Mouse (Mus musculus): ENCODE results near the gene Mkrn1.
"Not testable (repeated sequence)": the region's sequence is repeated elsewhere in the genome, so short reads cannot be mapped to it uniquely, and the experiment has no call there.

DNA sequence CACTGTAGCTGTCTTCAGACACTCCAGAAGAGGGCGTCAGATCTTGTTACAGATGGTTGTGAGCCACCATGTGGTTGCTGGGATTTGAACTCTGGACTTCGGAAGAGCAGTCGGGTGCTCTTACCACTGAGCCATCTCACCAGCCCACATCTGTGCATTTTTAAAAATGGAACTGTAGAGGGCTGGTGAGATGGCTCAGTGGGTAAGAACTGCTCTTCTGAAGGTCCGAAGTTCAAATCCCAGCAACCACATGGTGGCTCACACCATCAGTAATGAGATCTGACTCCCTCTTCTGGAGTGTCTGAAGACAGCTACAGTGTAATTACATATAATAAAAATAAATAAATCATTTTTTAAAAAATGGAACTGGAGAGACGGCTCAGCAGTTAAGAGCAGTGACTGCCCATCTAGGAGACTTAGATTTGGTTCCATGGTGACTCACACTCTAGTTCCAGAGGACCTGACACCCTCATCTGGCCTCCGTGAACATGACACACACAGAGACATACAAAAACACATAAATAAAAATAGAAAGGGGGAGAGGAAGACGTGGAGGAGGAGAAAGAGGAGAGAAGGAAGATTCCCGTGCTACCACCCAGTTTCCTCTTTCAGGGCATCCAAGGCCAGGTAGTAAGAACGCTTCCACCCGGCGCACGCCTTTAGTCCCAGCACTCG, 42.0 kb downstream of the Mkrn1 start:
- TF ChIP-seq POLR2A (IDR thresholded peaks at IDR 0.05; ENCODE audit: borderline replicate concordance, extremely low read depth, low read depth, low read length); CTCF (IDR thresholded peaks at IDR 0.05; ENCODE audit: insufficient read depth, low read length): not testable (repeated sequence)

Measured in lung, adult 2 months (tissue).